Mouse (Mus musculus) CH12.LX (cell line): Measurements from ENCODE around the gene Alpi.

Source experiments
- CTCF ChIP-seq, 2 experiments: IDR thresholded peaks in 1 of 2; conservative IDR thresholded peaks in 1 of 2; 2 replicates each; pipeline ENCODE4 v1.5.1; 2011 to 2012; ENCODE audit warnings: low read depth in 2 of 2, low read length in 2 of 2, improper control_type of control experiment in 1 of 2, inconsistent platforms in 1 of 2, mild to moderate bottlenecking in 1 of 2, moderate library complexity in 1 of 2
- EP300 ChIP-seq: IDR thresholded peaks from 2 replicates; pipeline ENCODE4 v1.6.1; 2011; ENCODE audit warnings: low read length, improper control_type of control experiment
- KAT2A ChIP-seq: IDR thresholded peaks from 2 replicates; pipeline ENCODE4 v1.6.1; 2012; ENCODE audit warnings: low read length, improper control_type of control experiment, inconsistent platforms; ENCODE audit not compliant: insufficient replicate concordance
- NRF1 ChIP-seq: IDR thresholded peaks from 2 replicates; pipeline ENCODE4 v1.6.1; 2014; ENCODE audit warnings: low read depth, mild to moderate bottlenecking, inconsistent platforms, low read length, improper control_type of control experiment, moderate library complexity
- POLR2AphosphoS2 ChIP-seq: IDR thresholded peaks from 2 replicates; pipeline ENCODE4 v1.6.1; 2011; ENCODE audit warnings: low read depth, low read length, improper control_type of control experiment
- USF1 ChIP-seq: IDR thresholded peaks from 2 replicates; pipeline ENCODE4 v1.6.1; 2014; ENCODE audit warnings: low read depth, mild to moderate bottlenecking, inconsistent platforms, low read length, improper control_type of control experiment

DNA sequence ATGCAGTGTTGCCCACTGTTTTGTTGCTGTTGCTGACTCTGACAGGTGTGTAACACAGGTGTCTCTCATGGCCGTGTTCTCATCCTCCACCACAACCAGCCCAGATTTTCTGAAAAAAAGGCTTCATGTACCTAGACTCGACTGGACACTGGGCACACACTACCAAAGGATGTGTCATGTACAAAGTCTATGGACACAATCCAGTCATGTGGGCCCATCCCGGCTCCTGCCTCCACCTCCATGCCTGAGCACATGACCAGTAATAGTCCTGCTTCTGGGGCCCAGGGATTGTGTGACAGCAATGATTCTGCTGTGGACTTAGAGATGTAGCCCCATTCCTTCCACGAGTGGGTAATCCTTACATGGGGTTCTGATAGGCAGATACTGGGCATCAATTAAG, 7.2 kb upstream of the Alpi start:
- TF ChIP-seq CTCF (conservative IDR thresholded peaks at IDR 0.05 in 1 of 2, IDR thresholded peaks at IDR 0.05 in 1 of 2; ENCODE audit: low read depth in 2 of 2, low read length in 2 of 2) (no peak), NRF1 (no peak), USF1 (no peak), KAT2A (no peak), EP300 (no peak), POLR2AphosphoS2 (no peak)
